Mouse (Mus musculus) neural tube, embryonic 13.5 days (tissue): ENCODE data around the gene Phox2b. TPM values are rescaled to one million over a fixed set of nuclear protein-coding genes. Genes with fewer than 3 reads are reported as not detected.
A peak's percentile ranks its signal among the peaks of the same experiment; 100 is the strongest.

Experiments used
- ATAC-seq: fragments of 200-750 bp; cut with Nextera tagmentation; 2 replicates; pipeline ENCODE4 v1.8.0; 2017; ENCODE audit warnings: low read depth, mild to moderate bottlenecking, moderate TSS enrichment, moderate library complexity
- H3K27ac ChIP-seq: fragments of 300-500 bp; sonication (generic); replicated peaks from 2 replicates; pipeline ENCODE4 v1.5.1; 2015; ENCODE audit warnings: moderate library complexity, mild to moderate bottlenecking, inconsistent platforms
- H3K27me3 ChIP-seq: fragments of 300-500 bp; sonication (generic); 2 replicates; pipeline ENCODE4 v1.6.1; 2015; ENCODE audit warnings: mild to moderate bottlenecking, inconsistent platforms
- H3K36me3 ChIP-seq: fragments of 300-500 bp; sonication (generic); 2 replicates; pipeline ENCODE4 v1.6.1; 2015; ENCODE audit warnings: mild to moderate bottlenecking, inconsistent platforms
- H3K4me1 ChIP-seq: fragments of 300-500 bp; sonication (generic); replicated peaks from 2 replicates; pipeline ENCODE4 v1.6.1; 2015; ENCODE audit warnings: inconsistent platforms
- H3K4me2 ChIP-seq: fragments of 300-500 bp; sonication (generic); 2 replicates; pipeline ENCODE4 v1.6.1; 2015; ENCODE audit warnings: inconsistent platforms, mild to moderate bottlenecking, moderate library complexity
- H3K4me3 ChIP-seq: fragments of 300-500 bp; sonication (generic); 2 replicates; pipeline ENCODE4 v1.5.1; 2015; ENCODE audit warnings: mild to moderate bottlenecking, inconsistent platforms
- H3K9ac ChIP-seq: fragments of 300-500 bp; sonication (generic); 2 replicates; pipeline ENCODE4 v1.6.1; 2015; ENCODE audit warnings: moderate library complexity, mild to moderate bottlenecking, inconsistent platforms
- H3K9me3 ChIP-seq: fragments of 300-500 bp; sonication (generic); 2 replicates; pipeline ENCODE4 v1.6.1; 2016; ENCODE audit warnings: inconsistent platforms
- WGBS: fragments of 180-500 bp; shearing (Covaris S2); methylation state at CpG from one replicate; pipeline ENCODE4 v1.1.7; 2015; 5-methylcytosine and 5-hydroxymethylcytosine counted together
- polyA plus RNA-seq: library from polyadenylated mRNA; unstranded; fragments of >200 nt; fragmentation: Nextera tagmentation; extraction: Ambion mirVana; gene quantifications from 2 replicates; pipeline ENCODE4 v1.2.1, GENCODE M21; 2015

The Phox2b gene
- 0.93 and 2.8 TPM in 2 replicates for polyA plus RNA-seq

DNA sequence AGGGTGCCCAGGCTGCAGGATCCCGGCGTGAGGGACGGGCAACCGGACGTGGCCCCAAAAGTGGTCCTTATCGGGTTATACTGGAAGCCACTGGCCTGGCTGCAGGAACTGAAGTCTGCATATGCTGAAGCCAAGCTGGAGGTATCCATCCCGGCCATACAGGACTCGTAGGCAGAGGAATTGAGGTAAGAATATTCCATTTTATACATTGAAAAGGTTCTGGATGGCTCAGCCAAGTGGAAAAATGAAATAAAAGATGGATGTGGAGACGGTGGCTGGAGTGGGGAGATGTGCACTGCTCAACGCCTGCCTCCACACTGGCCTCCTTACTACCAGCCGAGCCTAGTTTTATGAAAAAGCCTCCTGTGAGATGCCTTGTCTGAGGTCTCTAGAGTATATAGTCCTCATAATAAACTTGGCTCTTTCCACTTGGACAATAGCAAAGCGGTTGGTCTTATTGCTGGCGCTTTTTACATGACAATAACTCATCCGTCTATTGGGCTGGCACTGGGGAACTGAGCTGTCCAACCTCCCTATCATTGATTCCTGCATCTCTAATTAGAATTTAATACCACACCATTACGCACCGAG lies at the start of gene Phox2b:
Gene Phox2b (minus strand): TSS at position 569 of the 591 bp plus-strand sequence.
- no peak within 1 kb of the TSS for H3K4me3 ChIP-seq
- no peaks in the 10 kb centered on the region for H3K9me3 ChIP-seq
- WGBS, result under 1% methylated on average over 16 of the region's 16 CpGs
- H3K36me3 ChIP-seq, result no peaks in the 10 kb centered on the region
- H3K4me2 ChIP-seq, result no peak within 1 kb of the TSS
- peaks cover 98% of the 10 kb centered on the region for H3K27me3 ChIP-seq
- H3K9ac ChIP-seq, result no peak within 1 kb of the TSS
- H3K4me1 ChIP-seq, result peaks cover 6% of the 10 kb centered on the region
- ATAC-seq, result no peak
- no peak within 1 kb of the TSS for H3K27ac ChIP-seq

DNA sequence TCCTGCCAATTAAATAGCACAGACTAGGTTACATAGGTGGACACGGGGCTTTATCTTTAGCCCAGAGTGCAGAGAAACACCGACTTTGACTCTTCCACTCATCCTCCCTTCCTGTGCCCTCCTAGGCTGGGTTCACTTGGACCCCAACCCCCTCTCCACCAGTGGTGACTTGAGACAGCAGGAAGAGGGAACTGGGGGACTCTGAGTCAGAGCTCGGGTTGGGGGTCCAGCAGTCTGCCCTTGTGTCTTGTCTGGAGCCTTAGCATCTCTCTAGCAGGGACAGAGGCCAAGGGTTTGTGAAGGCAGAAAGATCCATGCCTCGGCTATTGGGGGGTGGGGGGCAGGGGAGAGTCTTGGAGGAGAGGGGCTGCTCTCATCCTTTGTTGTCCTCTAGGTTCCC lies 43.5 kb upstream of the Phox2b start:
- H3K4me1 ChIP-seq, result peaks cover 30% of the 10 kb centered on the region
- peaks cover 13% of the 10 kb centered on the region for H3K27me3 ChIP-seq
- H3K36me3 ChIP-seq, result no peaks in the 10 kb centered on the region
- 79% methylated on average over 4 of the region's 4 CpGs for WGBS
- no peak overlapping the region for H3K4me2 ChIP-seq
- H3K27ac ChIP-seq, result no peak overlapping the region
- ATAC-seq, result no peak
- no peaks in the 10 kb centered on the region for H3K9me3 ChIP-seq
- no peak overlapping the region for H3K9ac ChIP-seq
- H3K4me3 ChIP-seq, result no peak overlapping the region

GRCm38 (mm10) chr5:67139052-67140015 lies 40.2 kb upstream of the Phox2b start:
- Histone ChIP-seq H3K27ac (peak overlapping the region; percentile 52), H3K9ac (peak overlapping the region; percentile 50; the same call in 1 of the 2 replicates), H3K4me1 (peaks cover 38% of the 10 kb centered on the region), H3K4me2 (peak overlapping the region; percentile 39), H3K9me3 (no peaks in the 10 kb centered on the region), H3K27me3 (peaks cover 13% of the 10 kb centered on the region), H3K36me3 (no peaks in the 10 kb centered on the region), H3K4me3 (no peak overlapping the region)
- peak; percentile 45; the same call in 1 of the 2 replicates for ATAC-seq
- 23% methylated on average over 25 of the region's 25 CpGs for WGBS

- Histone ChIP-seq H3K4me3 (no peak overlapping the region), H3K9ac (no peak overlapping the region), H3K36me3 (no peaks in the 10 kb centered on the region), H3K4me2 (peak overlapping the region; percentile 39), H3K27ac (peak overlapping the region; percentile 52), H3K4me1 (peaks cover 39% of the 10 kb centered on the region), H3K9me3 (no peaks in the 10 kb centered on the region), H3K27me3 (peaks cover 13% of the 10 kb centered on the region)
- peak; percentile 73 for ATAC-seq
- WGBS, result 10% methylated on average over 8 of the region's 8 CpGs
These were observed 39.5 kb upstream of the Phox2b start for GRCm38 (mm10) chr5:67138643-67139042.

DNA sequence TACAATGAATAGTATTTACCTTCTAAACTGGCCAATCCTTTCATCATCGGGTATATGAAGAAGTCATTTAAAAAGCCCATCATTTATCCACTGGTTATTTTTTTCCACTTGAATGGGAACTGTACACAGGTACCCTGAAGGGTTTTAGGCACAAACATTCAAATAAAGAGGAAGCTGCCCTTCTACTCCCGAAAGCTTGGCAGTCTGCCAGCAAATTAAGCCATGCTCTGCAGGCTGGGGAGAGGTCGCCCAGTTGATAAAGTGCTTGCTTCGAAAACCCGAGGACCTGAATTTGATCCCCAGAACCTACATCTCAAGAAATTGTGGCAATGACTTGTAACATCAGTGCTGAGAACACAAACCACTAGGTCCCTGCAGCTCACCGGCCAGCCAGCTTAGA lies 35.6 kb upstream of the Phox2b start:
- no peaks in the 10 kb centered on the region for H3K36me3 ChIP-seq
- ATAC-seq, result no peak
- no peak overlapping the region for H3K9ac ChIP-seq
- H3K4me1 ChIP-seq, result peaks cover 27% of the 10 kb centered on the region
- H3K9me3 ChIP-seq, result no peaks in the 10 kb centered on the region
- no peak overlapping the region for H3K27ac ChIP-seq
- H3K27me3 ChIP-seq, result no peaks in the 10 kb centered on the region; the same call in 1 of the 2 replicates
- H3K4me2 ChIP-seq, result 0 out of 2 replicates have a peak overlapping the region, but pooled peaks have one; percentile 9
- WGBS, result 37% methylated on average over 6 of the region's 6 CpGs
- H3K4me3 ChIP-seq, result no peak overlapping the region

DNA sequence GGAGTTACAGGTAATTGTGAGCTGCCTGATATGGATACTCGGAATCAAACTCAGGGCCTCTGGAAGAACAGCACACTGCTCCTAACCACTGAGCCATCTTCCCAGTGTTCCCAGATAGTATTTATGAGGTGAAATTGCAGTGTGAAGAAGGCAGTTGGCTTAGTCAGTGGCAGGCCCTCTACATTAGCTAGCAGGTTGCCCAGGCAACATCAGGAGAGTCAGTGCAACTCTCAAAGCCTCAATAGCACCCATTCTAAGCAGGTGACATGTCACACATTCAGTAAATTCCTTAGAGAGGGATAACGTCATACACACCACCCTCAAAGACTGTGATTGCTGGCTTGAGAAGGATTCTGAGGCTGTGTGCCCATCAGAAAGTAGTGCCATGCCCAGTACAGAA lies 32.6 kb upstream of the Phox2b start:
- Histone ChIP-seq H3K4me3 (no peak overlapping the region), H3K27me3 (no peaks in the 10 kb centered on the region; the same call in 1 of the 2 replicates), H3K9me3 (no peaks in the 10 kb centered on the region), H3K4me2 (no peak overlapping the region), H3K4me1 (peaks cover 10% of the 10 kb centered on the region), H3K9ac (no peak overlapping the region), H3K27ac (no peak overlapping the region), H3K36me3 (no peaks in the 10 kb centered on the region)
- 57% methylated on average over 2 of the region's 2 CpGs for WGBS
- peak; percentile 36 for ATAC-seq

DNA sequence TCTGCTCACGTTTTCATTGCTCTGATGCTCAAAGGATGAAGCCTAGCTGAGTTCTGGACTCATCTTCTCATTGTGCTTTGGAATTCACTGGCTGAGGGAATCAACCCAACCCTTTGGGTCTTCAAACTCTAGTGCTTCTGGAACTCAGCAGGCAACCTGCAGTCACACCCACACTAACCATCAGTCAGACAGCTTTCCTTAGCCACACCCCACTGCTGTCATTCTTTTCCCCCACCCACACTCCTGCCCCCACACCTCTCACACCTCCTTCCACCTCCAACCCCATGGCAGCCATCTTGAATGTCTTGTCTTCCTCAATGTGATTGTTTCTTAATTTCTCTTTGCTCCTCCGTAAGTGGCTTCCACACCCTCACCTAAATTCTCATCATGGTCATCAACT lies 7.2 kb upstream of the Phox2b start:
- Histone ChIP-seq H3K36me3 (no peaks in the 10 kb centered on the region), H3K27me3 (peaks cover 81% of the 10 kb centered on the region), H3K4me2 (no peak overlapping the region), H3K9ac (no peak overlapping the region), H3K9me3 (no peaks in the 10 kb centered on the region), H3K27ac (no peak overlapping the region), H3K4me3 (no peak overlapping the region), H3K4me1 (no peaks in the 10 kb centered on the region)
- ATAC-seq, result no peak
- WGBS, result 80% methylated on average over 2 of the region's 2 CpGs

DNA sequence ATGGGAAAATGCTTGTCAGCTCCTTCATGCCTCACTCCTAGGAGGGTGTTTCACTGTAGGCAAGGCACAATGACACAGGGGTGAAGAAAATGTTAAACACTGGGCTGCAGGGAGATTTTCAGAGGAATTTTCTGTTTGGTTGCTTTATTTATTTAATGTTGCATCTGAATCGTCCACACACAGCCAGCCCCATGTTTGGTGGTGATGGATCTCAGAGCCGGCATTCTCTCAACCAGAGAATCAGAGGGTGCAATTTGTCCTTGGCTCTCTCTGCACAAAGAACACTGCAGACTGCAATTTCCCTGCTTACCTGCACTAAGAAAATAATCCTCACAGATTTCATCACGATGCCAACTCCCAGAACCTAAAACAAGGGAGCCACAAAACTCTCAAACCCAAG lies 3.9 kb upstream of the Phox2b start:
- Histone ChIP-seq H3K27ac (no peak overlapping the region), H3K9ac (no peak overlapping the region), H3K27me3 (peaks cover 97% of the 10 kb centered on the region), H3K4me2 (no peak overlapping the region), H3K4me1 (no peaks in the 10 kb centered on the region), H3K36me3 (no peaks in the 10 kb centered on the region), H3K9me3 (no peaks in the 10 kb centered on the region), H3K4me3 (no peak overlapping the region)
- ATAC-seq, result no peak
- 7% methylated on average over 3 of the region's 3 CpGs for WGBS

GRCm38 (mm10) chr5:67101793-67102600 lies 2.9 kb upstream of the Phox2b start:
- H3K27ac ChIP-seq, result no peak overlapping the region
- WGBS, result 3% methylated on average over 28 of the region's 28 CpGs
- H3K27me3 ChIP-seq, result peaks cover 99% of the 10 kb centered on the region
- no peak overlapping the region for H3K4me2 ChIP-seq
- H3K36me3 ChIP-seq, result no peaks in the 10 kb centered on the region
- H3K4me1 ChIP-seq, result no peaks in the 10 kb centered on the region
- H3K4me3 ChIP-seq, result no peak overlapping the region
- no peak overlapping the region for H3K9ac ChIP-seq
- peak; percentile 82 for ATAC-seq
- H3K9me3 ChIP-seq, result no peaks in the 10 kb centered on the region

DNA sequence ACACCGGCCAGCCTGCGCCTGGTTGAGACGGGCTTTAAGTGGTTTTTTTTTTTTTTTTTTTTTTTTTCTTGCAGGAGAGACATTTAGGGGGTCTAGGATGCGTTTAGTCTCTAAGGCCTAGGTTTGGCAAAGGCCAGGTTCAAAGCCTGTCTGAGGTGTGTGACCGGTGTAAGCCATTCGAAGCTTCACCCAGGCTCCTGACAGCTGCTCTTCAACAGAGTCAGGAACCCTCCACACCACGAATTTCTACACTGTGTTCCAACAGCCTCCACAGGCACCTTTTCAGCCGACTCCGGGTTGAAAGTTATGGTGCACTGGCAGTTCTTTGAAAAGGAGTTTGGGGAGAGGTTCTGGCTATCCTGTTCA lies 2.3 kb upstream of the Phox2b start:
- Histone ChIP-seq H3K4me3 (no peak overlapping the region), H3K27me3 (peaks cover 98% of the 10 kb centered on the region), H3K4me1 (peaks cover under 1% of the 10 kb centered on the region; the same call in 1 of the 2 replicates), H3K9me3 (no peaks in the 10 kb centered on the region), H3K27ac (no peak overlapping the region), H3K36me3 (no peaks in the 10 kb centered on the region), H3K9ac (no peak overlapping the region), H3K4me2 (no peak overlapping the region)
- ATAC-seq, result peak; percentile 23; the same call in 1 of the 2 replicates
- 4% methylated on average over 9 of the region's 9 CpGs for WGBS

GRCm38 (mm10) chr5:67100564-67101394 lies 1.7 kb upstream of the Phox2b start:
- Histone ChIP-seq H3K4me2 (no peak overlapping the region), H3K4me3 (no peak overlapping the region), H3K27ac (no peak overlapping the region), H3K4me1 (peaks cover 6% of the 10 kb centered on the region), H3K36me3 (no peaks in the 10 kb centered on the region), H3K9me3 (no peaks in the 10 kb centered on the region), H3K9ac (no peak overlapping the region), H3K27me3 (peaks cover 98% of the 10 kb centered on the region)
- no peak for ATAC-seq
- WGBS, result under 1% methylated on average over 34 of the region's 34 CpGs
